Mouse (Mus musculus) heart, postnatal 14 days (tissue): ENCODE data around the gene Usp7. TPM values are rescaled to one million over a fixed set of nuclear protein-coding genes. Genes with fewer than 3 reads are reported as not detected.
"Not testable (repeated sequence)": the region's sequence is repeated elsewhere in the genome, so short reads cannot be mapped to it uniquely, and the experiment has no call there.

Experiments used
- DNase-seq, 2 experiments: peaks; one replicate each; pipeline ENCODE4 v3.0.0; 2021 to 2022
- intact Hi-C: fragments of 180-260 bp; cut with DNase I; formaldehyde crosslinking; loops from one replicate; pipeline ENCODE4 v1.15.1; 2025
- total RNA-seq, 2 experiments: library from RNA; stranded (reverse); gene quantifications; 2 replicates each; pipeline ENCODE4 v1.2.3; 2021

Gene Usp7
- total RNA-seq, 2 experiments from 2014 or later, result 61.9 to 65.0 TPM

DNA sequence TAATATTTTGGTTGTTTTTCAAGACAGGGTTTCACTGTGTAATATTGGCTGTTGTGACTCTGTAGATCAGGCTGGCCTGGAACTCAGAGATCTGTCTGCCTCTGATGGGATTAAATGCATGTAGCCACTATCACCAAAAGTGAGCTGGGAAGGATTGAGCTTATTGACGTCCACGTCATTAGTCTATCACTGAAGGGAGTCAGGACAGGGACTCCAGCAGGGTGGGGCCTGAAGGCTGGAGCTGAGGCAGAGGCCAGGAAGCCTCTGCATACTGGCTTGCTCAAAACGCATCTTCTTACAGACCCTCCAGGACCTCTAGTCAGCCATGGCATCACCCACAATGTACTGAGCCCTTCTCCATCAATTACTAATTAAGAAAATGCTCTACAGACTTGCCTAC, 33.1 kb downstream of the Usp7 start:
- DNase-seq, result no peak
- intact Hi-C loops, result no loop called here

GRCm38 (mm10) chr16:8758193-8758592, 33.9 kb downstream of the Usp7 start:
- no peak for DNase-seq
- intact Hi-C loops, result no loop called here

GRCm38 (mm10) chr16:8757586-8757985, 34.5 kb downstream of the Usp7 start:
- intact Hi-C loops, DNase-seq: not testable (repeated sequence)

GRCm38 (mm10) chr16:8752334-8752733, 39.8 kb downstream of the Usp7 start:
- no peak for DNase-seq
- intact Hi-C loops, result no loop called here

GRCm38 (mm10) chr16:8751555-8752235, 40.4 kb downstream of the Usp7 start:
- DNase-seq, result no peak
- intact Hi-C loops, result no loop called here

DNA sequence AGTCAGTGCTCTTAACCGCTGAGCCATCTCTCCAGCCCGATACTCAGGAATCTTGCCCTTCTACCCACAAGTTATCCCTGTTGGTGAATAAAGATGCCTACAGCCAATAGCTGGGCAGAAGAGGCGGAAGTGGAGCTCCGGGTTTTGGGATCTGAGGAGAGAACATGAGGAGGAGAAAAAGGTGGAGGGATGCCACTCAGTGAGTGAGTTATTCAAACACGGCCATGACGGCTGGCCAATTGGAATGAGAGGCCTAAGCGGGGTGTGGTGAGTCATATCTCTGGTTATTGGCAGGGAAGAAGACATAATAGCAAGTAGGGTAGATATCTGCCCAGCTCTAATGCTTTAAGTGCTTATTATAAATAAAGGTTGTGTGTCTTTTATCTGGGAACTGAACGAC, 43.2 kb downstream of the Usp7 start:
- intact Hi-C loops, result no loop called here
- DNase-seq, result no peak

DNA sequence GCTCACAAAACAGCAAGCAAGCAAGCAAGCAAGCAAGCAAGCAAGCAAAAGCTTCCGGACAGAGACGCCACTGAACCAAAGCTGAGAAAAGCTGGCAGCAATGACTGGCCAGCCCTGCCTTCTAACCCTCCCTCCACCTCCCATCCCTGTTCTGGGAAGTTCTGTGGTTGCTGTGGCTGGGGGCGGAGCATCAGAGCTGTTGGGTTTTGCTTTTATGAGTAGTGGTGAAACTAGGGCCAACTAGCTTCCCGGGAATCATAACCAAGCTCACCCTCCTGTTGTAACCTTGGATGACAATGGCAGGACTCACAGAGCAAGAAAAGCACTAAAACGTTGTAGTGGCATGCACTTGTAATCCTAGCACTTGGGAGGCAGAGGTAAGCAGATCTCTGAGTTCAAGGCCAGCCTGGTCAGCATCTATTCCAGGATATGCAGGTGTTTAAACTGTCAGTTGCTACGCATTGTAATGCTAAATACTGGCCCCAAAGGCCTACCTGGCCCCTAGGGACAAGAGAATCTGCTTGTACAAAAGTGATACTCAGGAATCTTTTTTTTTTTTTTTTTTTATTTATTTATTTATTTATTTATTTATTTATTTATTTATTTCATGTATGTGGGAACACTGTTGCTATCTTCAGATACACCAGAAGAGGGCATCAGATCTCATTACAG, 43.8 kb downstream of the Usp7 start:
- no peak for DNase-seq
- intact Hi-C loops, result no loop called here

DNA sequence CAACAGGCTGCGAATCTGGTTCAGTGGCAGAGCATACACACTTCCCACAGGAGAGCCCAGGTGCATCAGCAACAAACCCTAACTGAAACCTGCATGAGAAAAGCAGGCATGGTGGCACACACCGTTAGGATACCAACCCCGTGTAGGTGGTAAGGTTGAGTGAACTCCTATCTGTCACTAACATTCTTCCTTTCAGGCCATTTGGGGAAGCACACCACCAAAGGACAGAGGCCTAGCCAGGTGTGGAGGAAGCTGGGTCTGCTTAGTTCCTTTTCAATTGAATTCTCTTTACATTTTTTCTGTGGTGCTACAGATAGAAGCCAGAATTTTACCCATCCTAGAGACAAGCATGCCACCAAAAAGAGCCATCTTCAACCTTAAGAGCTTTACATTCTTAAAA, 44.3 kb downstream of the Usp7 start:
- no peak for DNase-seq
- intact Hi-C loops, result no loop called here

DNA sequence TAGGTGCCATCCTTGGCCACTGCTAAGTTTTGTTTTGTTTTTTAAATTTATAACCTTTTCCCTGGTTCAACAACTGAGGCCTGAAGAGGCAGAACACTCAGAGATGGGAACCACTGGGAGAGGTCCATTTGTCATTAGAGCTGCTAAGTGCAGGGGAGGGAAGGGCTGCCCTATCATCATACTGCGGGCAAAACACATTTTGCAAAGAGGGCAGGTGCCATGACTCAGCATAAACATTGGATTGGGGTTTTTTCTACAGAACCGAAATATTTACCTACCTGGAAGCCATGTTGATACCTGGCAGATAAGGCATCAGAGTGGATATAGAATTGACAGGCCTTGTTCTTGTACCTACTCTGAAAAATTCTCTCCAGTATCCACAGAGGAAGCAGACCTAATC, 45.6 kb downstream of the Usp7 start:
- DNase-seq, result no peak
- intact Hi-C loops, result no loop called here

- intact Hi-C loops, result no loop called here
- DNase-seq, result no peak
Measured at GRCm38 (mm10) chr16:8745751-8746150, 46.4 kb downstream of the Usp7 start.

- intact Hi-C loops, result no loop called here
- DNase-seq, result no peak
Measured at GRCm38 (mm10) chr16:8743989-8744388, 48.1 kb downstream of the Usp7 start.

GRCm38 (mm10) chr16:8741697-8742096, 50.4 kb downstream of the Usp7 start:
- no peak for DNase-seq
- intact Hi-C loops, result loop anchor here (2.0 kb wide), 1 partner anchor 87 kb away; no protein-coding TSS in a partner anchor

GRCm38 (mm10) chr16:8741110-8741509, 51.0 kb downstream of the Usp7 start:
- intact Hi-C loops, result loop anchor here (2.0 kb wide), 1 partner anchor 88 kb away; no protein-coding TSS in a partner anchor
- no peak for DNase-seq

DNA sequence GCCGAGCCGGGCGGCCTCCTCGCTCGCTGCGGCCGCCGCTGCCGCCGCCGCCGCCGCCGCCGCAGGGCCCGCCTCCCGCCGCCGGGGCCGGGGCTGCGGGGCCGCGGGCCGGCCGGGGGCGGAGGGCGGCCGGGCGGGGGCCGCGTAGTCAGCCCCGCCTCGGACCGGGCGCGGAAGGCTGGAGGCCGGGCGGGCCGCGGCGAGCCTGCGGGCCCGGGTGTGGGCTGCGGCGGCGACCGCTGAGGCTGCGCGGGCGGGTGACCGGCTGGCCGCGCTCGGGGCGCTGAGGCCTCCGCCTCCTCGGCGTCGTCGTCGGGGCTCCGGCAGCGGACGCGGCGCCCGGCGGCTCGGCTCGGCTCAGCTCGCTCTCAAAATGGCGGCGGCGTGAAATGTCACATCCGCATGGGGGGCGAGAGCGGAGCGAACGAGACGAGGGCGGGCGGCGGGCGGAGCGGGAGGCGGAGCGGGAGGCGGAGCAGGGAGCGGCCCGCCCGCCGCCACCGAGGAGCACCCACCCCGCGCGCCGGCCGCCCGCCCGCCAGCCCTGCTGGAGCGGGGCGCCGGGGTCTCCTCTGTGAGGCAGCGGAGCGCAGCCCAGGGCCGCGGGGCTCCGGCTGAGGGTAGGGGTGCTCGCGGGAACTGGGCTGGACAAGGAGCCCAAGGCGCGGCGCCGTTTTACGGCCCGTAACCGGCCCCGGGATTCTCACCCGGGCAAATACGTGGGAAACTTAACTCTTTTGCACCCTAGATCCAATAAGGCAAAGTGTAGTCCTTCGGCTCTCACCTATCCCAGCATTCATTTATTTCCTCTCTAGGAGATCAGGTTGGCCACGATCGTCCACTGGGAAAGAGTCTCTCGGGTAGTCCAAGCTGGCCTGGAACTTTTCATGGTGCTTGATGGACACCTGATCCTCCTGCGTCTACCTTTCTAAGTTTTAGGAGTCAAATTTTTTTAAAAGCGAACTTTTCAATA, 53.3 kb downstream of the Usp7 start:
- intact Hi-C loops, result loop anchor here (5.0 kb wide), 2 partner anchors 37 to 52 kb away; no protein-coding TSS in a partner anchor

DNA sequence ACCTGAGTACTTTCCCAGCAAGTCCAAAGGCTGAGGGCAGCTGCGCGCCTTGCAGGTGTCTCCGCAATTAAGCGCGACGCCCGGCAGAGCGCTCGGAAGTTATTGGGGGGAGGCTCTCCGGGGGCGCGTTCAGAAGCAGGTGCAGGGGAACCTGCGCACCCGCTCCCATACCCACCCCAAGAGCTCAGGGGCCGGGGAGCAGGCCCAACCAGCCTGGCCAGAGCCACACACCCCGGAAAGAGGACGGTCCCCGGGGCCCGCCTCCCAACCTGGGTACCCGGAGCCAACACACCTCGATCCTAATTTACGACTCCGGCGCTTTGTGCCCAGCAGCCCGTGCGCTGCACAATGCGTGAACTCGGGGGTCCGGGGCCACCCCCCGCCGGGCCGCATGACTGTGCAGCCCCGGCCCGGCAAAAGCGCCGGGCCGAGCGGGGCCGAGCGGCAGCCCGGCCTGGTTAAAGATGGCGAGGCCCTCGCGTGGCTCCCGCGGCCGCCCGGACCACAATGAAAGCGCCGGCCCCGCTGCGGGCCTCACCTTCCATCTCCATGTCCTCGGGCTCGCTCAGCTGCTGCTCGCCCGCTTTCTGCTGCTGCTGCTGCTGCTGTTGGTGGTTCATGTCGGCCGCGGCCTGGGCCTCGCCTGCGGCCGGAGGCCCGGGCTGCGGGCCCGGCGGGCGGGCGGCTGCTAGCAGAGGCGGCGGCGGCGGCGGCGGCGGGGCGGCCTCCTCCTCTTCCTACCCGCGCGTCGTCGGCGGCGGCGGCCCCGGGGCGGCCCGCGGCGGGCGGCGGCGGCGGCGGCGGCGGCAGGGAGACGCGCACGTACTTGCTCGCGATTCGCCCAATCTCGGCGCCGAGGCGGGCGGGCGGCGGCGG, 54.2 kb downstream of the Usp7 start:
- intact Hi-C loops, result loop anchor here (5.0 kb wide), 2 partner anchors 36 to 51 kb away; no protein-coding TSS in a partner anchor
- DNase-seq, result peak; percentile 50 to 51

More for the DNA sequence above, 53.3 kb downstream of the Usp7 start:
- DNase-seq, result peak; percentile 94

GRCm38 (mm10) chr16:8737341-8737665, 54.8 kb downstream of the Usp7 start:
- intact Hi-C loops, result loop anchor here (5.0 kb wide), 2 partner anchors 35 to 50 kb away; no protein-coding TSS in a partner anchor
- no peak for DNase-seq

GRCm38 (mm10) chr16:8736757-8737156, 55.4 kb downstream of the Usp7 start:
- intact Hi-C loops, result loop anchor here (5.0 kb wide), 2 partner anchors 34 to 49 kb away; no protein-coding TSS in a partner anchor
- no peak for DNase-seq

DNA sequence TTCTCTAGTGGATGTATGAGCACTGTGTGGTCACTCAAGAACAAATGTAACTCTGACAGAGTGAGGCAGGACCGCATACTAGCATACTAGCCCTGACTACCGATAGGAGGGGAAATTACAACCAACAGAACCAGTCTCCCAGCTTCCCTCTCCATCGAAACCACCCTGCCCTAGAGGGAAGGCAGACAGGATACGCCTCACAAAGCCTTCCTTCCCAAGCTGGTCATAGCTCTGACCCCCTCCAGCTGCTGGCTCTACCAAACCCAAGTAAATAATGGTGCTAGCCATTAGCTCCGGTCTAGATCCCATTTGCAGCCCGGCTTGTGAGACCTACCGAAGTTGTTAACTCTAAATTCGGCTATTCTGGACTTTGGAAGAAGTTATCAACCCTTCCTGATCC, 56.1 kb downstream of the Usp7 start:
- DNase-seq, result no peak
- intact Hi-C loops, result loop anchor here (5.0 kb wide), 2 partner anchors 34 to 49 kb away; no protein-coding TSS in a partner anchor

GRCm38 (mm10) chr16:8734693-8735092, 57.4 kb downstream of the Usp7 start:
- intact Hi-C loops, result loop anchor here (5.0 kb wide), 3 partner anchors 32 to 1813 kb away; partner anchors contain the start of gene Clec16a
- no peak for DNase-seq

DNA sequence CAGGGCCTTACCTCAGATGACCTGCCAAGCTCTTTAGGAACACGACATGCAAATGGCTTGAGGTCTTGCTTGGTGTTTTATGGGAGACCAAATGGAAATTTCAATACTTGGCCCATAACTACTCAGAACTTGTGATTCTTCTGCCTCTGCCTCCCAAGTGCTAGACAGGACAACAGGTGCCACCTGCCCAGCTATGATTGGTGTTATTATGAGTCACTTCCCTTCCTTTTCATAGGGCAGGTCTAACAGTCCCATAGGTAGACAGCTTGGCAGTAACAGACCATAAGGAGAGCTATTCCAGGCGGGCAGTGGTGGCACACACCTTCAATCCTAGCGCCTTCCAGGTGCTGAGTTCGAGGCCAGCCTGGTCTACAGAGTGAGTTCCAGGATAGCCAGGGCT, 58.5 kb downstream of the Usp7 start:
- intact Hi-C loops, result loop anchor here (5.0 kb wide), 1 partner anchor 1814 kb away; the partner anchor contains the start of gene Clec16a
- DNase-seq, result no peak
